Mouse (Mus musculus): ENCODE data around the gene Phf8. TPM values are rescaled to one million over a fixed set of nuclear protein-coding genes. Genes with fewer than 3 reads are reported as not detected.

The Phf8 gene
- polyA plus RNA-seq, 1 experiment from 2014 or later: 17.6 TPM

DNA sequence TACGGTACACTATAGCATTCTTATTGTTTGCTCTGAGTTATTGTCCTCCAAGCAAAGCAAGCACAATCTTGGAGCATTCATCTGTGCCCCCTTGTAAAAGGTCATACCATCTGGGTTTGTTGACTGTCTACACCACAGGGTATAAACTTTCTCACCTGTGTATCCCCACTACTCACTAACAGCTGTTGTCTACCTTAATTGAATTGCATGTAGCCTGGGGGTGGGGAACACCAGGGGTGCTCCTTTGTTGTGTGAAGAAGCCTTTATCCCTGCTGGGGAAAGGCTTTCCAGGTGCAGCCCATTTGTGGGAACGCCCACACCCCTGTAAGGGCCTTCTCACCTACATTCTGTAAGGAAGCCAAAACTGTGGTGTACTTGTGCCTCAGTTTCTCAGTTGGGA lies 133.3 kb downstream of the Phf8 start:
- Histone ChIP-seq H3K9ac (no peak overlapping the region), H3K4me2 (no peak overlapping the region), H3K9me3 (ENCODE audit: low read depth, low read length) (no peaks in the 10 kb centered on the region), H3K27ac (ENCODE audit: low read depth) (no peak overlapping the region), H3K4me1 (ENCODE audit: insufficient read depth) (no peaks in the 10 kb centered on the region), H3K27me3 (ENCODE audit: insufficient read depth, low read length) (no peaks in the 10 kb centered on the region), H3K36me3 (ENCODE audit: insufficient read depth) (no peaks in the 10 kb centered on the region), H3K4me3 (ENCODE audit: low read depth, low read length) (no peak overlapping the region)
- DNase-seq (no peak), ATAC-seq (ENCODE audit: insufficient read depth) (no peak)
- TF ChIP-seq CTCF (IDR thresholded peaks at IDR 0.05; ENCODE audit: low read depth): no peak
- 50% methylated on average over 2 of the region's 2 CpGs for WGBS

DNA sequence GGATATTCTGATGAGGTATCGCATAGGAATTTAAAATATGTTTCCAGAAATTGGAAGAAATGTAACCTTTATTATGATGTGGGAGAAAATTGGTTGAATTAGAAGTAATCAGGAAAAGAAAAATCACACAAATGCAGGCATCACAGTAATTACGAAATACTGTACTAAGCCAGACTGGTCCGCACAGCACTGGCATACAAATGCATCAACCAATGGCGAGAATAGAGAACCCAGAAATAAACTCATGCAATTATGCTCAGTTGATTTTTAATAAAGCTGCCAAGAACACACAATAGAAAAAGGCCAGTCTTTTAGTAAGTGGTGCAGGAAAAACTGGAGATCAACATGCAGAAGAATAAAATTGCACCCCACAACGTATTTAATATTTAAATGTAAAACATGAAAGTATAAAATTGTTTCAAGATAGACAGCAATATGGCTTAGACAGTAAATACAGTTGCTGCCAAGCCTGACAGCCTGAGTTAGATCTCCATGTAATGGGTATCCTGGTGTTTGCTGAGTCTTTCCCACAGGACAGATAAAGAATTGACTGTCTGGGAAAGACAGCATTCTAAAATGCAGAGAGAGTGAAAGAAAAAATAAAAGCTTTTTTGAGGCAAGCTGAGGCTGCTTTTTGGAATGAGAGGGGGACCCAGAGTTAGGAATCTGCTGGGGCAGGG lies 154.2 kb downstream of the Phf8 start:
- no peak overlapping the region for H3K4me2 ChIP-seq
- H3K36me3 ChIP-seq (ENCODE audit: insufficient read depth): no peaks in the 10 kb centered on the region
- WGBS: 84% methylated on average over 5 of the region's 5 CpGs
- H3K4me3 ChIP-seq (ENCODE audit: low read depth, low read length): no peak overlapping the region
- H3K27me3 ChIP-seq (ENCODE audit: insufficient read depth, low read length): no peaks in the 10 kb centered on the region
- no peaks in the 10 kb centered on the region for H3K4me1 ChIP-seq (ENCODE audit: insufficient read depth)
- no peak overlapping the region for H3K27ac ChIP-seq (ENCODE audit: low read depth)
- ATAC-seq (ENCODE audit: insufficient read depth): no peak
- no peak for TF ChIP-seq CTCF (IDR thresholded peaks at IDR 0.05; ENCODE audit: low read depth)
- no peaks in the 10 kb centered on the region for H3K9me3 ChIP-seq (ENCODE audit: low read depth, low read length)
- H3K9ac ChIP-seq: no peak overlapping the region
- DNase-seq: no peak

Other genes starting within 250 kb of the Phf8 start
- gene Fam120c, start 176.5 kb upstream of the Phf8 start, polyA plus RNA-seq (2014; fragmentation: Nextera tagmentation; extraction: Ambion mirVana): 3.8 TPM in 2 replicates

Data from lung, embryonic 14.5 days (tissue).